Mouse (Mus musculus): ENCODE measurements around the gene Map7d1.

Map7d1 gene

DNA sequence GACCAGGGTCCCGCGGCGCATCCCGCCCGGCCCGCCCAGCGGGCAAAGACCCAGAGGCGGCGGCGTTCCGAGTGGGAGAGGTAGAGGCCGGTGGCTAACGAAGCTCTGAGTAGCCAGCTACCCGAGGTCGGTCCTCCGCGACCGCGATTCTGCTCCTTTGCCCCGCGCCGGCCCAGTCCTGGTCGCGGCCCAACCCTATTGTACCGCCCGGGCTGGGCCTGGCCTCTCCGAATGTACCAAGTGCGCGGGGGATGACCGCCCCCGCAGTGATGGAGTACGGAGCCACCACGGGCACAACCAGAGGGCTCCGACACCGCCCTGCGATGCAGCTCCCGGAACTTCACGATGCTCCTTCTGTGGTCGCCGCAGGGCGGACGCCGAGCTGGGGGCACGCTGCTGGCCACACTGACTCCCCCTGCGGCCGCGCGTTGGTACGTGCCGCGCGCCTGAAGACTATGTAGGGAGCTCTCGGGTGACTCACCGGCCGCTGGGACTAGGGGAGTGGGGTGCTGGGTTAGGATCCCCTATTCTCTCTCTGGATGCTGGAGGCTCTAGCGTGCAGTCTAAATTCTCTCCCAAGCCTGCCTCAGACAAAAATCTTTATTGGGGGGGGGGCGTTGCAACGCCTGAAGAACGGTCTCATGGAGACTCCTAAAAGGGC is at the start of gene Map7d1:
Map7d1 (minus strand) TSS at position 213 of the 661 bp plus-strand sequence.
- DNase-seq (ENCODE audit: low spot score in 2 of 2): peak; percentile 84 to 88

DNA sequence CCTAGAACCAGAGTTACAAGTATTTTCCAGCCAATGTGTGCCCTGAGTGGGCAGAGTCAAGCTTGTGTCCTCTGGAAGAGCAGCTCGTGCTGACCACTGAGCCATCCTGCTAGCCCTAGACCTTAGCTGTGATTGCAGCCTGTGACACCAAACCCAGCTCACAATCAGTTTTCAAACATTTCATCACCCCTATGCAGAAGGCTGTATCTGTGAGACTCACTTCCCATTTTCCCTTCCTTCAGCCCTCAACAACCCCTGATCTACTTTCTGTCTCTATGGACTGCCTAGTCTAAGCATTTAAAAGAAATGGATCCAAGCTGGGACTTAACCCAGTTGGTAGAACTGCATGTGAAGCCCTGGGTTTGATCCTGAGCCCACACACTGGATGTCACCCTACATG is 49.3 kb upstream of the Map7d1 start:
- DNase-seq (ENCODE audit: low spot score in 2 of 2): no peak

DNA sequence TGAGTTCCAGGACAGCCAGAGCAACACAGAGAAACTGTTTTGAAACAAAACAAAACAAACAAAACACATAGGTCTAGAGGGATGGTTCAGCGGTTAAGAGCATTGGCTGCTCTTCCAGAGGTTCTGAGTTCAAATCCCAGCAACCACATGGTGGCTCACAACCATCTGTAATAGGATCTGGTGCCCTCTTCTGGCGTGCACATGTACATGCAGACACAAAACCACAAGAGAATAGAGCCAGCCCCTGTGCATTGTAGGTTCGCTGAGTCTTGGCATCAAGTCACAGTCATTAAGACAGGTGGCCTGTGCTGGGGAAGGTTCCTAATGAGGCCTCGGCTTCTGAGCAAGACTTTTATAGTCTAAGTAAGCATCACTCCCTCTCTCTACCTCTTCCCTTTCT is 47.7 kb upstream of the Map7d1 start:
- DNase-seq (ENCODE audit: low spot score in 2 of 2): no peak

DNA sequence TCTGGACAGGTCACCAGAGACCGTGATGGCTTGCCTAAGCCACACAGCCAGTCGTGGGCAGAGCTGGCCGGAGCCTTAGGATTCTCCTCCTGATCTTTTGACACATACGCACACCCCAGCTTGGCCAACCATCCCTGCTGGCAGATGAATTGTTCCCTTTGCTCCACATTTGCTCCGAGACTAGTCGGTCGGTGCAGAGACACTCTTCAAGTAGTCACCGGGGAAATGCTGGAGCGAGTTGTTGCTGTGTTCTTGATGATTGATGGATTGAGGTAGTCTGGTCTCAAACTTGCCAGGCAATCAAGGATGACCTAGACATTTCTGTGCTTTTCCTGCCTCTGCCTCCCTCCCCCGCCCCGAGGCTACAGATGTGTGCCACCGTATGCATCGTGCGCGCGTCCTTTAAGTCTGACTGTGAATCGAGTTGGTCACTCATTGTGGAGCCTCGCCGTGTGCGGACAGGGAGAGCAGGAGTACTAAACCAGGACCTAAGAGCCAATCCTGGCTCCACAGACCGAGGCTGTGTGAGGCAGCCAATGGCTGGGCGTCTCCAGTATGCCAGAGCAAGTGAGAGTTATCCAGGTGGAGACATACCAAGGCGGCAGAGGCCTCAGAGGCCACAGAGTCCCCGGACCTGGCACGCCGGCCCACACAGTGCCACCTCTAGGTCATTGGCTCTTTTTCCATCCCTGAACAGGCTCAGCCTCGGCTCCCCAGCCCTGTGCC is 45.6 kb upstream of the Map7d1 start:
- no peak for DNase-seq (ENCODE audit: low spot score in 2 of 2)

DNA sequence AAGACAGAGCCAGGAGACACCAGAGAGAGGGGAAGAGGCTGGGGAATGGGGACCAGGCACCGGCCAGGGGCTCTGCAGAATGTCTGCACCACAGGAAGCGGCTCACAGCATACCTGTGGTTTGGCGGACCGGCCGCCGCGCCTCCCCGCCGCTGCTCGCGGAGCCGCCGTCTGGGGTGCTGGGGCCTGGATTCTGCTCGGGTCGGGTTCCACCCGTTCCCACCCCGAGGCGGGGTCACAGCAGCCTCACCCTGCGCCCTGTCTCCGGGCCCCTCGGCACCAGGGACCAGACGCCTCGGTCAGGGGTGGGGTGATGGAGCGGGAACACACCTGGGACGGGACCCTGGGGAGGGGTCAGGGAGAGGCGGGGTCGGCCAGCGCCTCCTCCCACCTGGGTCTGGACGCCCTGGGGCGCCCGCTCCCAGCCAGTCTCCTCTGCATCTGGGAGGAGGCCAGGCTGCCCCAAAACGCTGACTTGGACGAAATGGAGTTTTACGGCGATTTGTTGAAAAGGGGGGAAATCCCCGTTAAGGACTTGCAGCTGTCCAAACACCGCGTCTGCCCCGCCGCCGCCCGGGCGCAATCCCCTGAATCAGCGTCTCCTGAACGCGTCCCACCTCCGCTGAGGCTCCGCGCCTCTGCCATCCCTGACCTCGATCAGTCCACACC is 44.9 kb upstream of the Map7d1 start:
- DNase-seq (ENCODE audit: low spot score in 2 of 2): no peak

DNA sequence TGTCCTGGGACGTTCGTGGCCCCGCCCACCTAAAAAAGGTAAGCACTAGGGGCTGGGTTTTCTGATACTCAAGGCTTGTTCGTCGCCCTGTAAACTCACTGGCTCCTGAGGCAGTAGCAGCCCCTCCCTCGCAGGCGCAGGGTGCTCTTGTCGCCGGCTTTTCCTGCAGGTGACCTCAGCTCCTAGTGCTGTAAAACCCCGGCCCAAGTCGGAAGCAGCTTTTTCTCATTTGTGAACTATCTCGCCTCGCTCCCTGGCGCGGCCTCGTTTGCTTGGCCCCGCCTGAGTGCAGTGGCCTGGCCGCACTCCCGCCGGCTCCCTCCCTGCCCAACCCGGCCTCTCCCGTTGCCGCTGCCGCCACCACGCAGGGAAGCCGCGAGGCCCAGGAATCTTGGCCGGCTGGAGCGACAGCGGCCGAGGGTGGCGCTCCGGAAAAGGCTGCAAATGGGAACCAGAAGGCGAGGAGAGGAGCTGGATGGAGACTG is 40.5 kb upstream of the Map7d1 start:
- DNase-seq (ENCODE audit: low spot score in 2 of 2): peak; percentile 33 to 37

DNA sequence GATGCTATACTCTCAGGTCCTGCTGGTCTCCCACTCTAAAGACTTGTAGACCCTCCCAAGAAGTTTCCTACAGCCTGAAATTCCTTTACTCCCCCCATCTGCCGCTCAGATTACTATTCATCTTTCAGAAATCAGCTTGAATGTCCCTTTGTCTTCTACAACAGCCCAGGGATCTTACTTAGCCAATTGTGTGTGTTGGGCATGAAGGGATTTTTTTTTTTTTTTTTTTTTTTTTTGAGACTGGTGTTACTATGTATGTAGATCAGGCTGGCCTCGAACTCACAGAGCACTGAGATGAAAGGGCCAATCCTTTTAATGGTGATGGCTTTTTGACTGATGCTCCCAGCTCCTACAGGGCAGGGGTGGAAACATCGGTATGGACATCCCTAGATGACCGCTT is 39.8 kb upstream of the Map7d1 start:
- no peak for DNase-seq (ENCODE audit: low spot score in 2 of 2)

DNA sequence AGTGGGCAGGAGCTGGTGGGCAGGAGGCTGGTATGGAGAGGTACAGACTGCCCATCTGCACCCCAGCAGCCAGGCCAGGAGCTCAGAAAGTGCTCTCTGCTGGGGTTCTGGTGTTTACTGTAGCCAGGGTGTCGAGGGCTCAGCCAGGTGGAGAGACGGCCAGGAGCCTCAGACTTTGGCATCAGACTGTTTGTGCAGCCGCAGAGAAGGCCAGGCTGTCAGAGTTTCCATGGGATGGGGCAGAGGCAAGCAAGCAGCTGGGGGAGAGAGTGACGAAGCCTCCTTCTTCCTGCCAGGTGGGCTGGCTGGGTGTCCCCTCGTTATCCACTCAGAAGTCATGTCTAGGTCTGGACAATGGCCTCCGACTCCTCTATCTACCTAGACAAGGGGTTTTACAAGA is 39.0 kb upstream of the Map7d1 start:
- DNase-seq (ENCODE audit: low spot score in 2 of 2): no peak

DNA sequence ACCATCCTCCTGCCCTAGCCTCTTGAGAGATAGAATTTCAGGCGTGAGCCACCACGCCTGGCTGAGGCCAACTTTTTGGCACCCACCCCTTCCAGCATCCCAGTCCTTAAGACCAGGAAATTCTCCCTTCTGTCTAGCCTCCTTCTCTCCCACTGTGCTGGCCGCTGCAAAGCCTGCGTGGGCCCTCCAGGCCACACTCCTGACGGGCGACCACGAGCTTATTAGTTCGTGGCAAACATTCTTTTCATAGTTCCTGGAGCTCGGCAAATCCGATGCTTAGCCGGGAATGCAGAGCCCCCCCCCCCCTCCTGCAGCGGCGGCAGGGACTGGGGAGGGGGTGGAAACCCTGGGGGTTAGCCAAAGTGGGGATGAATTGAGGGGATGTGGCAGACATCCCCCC is 35.1 kb upstream of the Map7d1 start:
- no peak for DNase-seq (ENCODE audit: low spot score in 2 of 2)

DNA sequence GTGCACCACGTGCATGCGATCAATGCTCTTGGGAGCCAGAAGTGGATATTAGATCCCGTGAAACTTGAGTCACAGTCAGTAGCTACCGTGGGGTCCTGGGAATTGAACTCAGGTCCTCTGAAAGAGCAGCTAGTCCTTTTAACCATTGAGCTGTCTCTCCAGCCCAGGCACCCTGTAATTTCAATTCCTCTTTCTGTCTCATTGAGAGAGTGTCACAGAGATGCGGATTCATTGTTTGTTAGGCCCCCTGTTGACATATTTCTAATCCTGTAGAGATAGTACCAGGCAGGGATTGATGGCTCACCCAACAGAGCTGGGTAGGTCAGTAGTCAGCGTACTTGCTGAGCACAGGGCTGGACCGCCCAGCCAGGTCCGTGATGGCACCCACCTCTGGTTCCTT is 34.2 kb upstream of the Map7d1 start:
- DNase-seq (ENCODE audit: low spot score in 2 of 2): no peak

DNA sequence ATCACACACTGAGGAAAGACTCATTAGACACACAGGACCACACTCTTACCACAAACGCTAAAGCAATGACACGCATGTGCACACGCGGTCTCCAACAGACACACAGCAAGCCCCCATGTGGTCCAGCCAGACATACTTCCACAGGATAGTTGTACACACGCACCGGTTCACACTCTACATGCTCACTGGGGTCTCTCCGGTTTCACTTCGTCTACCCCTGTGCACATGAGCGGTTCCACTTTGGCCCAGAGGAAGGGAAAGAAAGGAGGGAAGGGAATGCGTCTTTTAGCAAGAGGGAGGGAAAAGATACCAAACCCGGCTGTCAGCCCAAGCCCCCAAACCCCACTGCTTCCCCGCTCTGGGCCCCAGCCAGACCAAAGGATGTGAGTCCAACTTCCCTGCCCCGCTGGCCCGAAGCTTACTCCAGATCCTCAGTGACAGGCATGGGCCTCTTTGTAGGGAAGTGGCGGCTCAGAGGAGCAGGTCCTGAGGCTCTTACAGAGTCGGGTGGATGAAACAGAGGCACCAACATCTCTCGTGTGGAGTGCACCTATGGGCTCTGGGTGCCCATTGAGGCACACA is 32.0 kb upstream of the Map7d1 start:
- DNase-seq (ENCODE audit: low spot score in 2 of 2): no peak

DNA sequence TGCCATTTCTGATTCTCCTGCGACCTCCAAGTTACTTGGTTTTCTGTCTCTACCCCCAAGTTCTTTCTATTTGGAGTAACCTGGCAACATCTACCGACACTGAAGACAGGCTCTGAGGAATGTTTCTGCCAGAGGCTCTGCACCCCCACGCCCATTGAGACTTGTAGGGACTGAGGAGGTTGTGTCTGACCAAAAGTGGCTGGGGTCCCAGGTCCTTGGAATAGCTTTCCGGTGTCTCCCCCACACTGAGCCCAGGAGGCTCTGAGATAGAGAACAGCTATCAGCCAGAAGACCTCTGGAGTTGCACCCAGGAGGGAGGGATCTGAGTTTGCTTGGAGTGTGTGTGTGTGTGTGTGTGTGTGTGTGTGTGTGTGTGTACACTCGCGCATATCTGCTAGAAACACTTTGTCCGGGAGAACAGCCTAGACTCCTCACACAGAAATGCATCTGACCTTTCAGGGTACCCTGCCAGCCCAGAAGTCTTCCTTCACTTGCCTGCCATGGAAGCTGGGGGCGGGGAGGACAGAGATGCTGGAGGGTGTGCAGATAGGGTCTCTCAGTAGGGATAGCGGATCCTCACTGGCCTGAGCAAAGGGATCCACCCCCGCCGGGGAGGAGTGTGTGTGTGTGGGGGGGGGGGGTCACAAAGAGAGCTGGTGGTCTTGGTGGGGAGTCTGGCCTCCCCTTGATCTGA is 31.3 kb upstream of the Map7d1 start:
- no peak for DNase-seq (ENCODE audit: low spot score in 2 of 2)

DNA sequence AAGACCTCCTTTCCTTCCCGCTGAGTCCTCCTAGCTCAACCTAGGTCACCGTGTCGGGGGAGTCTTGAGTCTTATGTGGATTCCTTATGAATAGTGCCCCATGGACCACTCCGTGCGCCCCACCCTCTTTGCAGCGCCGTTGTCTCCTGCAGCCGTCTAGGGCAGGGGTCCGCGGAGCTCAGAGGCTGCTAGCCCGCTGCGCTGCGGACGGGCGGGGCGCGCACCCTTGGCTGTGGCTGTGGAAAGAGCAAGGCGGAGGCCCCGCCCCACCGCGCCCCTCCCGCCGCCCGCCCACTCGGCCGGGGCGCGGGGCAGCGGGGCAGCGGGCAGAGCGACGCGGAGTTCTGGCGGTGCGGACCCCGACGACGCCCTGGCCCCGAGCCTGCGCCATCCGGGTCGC is 30.3 kb upstream of the Map7d1 start, which contains the start of gene Col8a2:
Col8a2 (plus strand) TSS at position 302 of the 400 bp plus-strand sequence.
- DNase-seq (ENCODE audit: low spot score in 2 of 2): no peak

DNA sequence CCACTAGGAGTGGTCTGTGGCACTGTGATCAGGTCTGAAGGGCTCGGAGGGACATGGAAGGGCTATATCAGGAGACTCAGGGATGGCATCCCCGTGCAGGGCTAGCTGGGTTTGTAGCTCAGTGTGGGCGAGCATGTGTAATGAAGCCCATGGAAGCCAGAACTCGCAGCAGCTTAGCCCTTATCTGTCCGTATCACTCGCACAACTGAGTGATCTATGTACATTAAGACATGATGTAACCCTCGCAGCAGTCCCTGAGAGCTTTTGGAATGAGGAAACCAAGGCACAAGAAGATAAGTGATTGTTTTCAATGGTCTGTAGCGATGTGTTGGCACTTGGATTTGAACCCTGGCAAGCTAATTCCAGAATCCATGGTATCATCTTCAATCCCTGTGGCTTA is 27.4 kb upstream of the Map7d1 start:
- no peak for DNase-seq (ENCODE audit: low spot score in 2 of 2)

DNA sequence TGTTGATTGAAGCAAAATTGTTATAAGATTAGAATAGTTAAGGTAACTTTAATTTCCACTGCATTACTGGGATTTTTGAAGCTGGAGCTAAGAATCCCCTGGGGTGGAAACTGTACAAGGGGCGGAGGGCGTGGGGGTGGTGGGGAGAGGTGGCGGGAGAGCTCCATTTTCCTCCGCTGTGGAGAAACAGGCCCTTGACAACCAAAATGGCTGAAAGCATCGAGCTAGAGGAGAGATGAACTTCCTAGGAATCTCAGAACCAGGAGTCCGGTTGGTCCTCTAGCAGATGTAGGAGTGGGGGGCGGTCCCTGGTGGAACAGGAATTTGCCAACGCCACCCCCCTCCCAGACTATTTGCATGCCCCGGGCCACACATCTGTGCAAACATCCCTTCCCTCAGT is 25.6 kb upstream of the Map7d1 start:
- DNase-seq (ENCODE audit: low spot score in 2 of 2): no peak

DNA sequence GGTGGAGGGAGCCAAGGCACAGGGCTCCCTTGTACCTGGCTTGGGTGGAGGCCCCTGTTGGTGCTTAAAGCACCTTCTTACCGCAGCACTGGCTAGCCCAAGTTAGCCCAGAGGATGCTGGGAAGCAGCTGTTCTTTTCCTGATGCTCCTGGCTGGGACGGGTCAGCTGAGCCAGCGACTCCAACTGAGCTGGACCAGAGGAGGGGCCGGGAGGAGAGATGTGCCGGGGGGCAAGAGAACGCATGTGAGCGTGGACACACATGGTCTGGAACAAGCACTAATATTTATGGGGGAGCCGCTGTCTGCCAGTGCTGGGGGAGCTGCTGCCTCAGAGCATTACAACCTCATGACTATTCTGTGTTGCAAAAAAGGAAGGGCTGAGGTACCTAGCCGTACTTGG is 22.8 kb upstream of the Map7d1 start:
- DNase-seq (ENCODE audit: low spot score in 2 of 2): no peak

DNA sequence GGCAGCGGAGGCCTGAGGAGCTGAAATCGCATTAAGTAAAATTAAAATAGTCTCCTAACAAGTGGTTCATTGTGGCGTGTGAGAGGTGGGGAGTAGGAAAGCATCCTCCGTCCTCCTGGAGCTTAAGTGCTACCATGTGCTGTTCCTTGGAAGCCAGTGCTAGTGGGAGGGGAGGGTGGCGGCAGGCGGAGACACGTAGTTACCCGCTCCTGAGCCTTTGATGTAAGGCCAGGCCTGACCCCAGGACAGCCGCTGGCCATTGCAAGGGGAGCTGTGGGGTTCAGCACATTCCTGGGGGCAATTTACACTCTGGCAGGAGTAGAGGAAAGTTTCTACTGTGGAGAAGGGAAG is 22.4 kb upstream of the Map7d1 start:
- no peak for DNase-seq (ENCODE audit: low spot score in 2 of 2)

DNA sequence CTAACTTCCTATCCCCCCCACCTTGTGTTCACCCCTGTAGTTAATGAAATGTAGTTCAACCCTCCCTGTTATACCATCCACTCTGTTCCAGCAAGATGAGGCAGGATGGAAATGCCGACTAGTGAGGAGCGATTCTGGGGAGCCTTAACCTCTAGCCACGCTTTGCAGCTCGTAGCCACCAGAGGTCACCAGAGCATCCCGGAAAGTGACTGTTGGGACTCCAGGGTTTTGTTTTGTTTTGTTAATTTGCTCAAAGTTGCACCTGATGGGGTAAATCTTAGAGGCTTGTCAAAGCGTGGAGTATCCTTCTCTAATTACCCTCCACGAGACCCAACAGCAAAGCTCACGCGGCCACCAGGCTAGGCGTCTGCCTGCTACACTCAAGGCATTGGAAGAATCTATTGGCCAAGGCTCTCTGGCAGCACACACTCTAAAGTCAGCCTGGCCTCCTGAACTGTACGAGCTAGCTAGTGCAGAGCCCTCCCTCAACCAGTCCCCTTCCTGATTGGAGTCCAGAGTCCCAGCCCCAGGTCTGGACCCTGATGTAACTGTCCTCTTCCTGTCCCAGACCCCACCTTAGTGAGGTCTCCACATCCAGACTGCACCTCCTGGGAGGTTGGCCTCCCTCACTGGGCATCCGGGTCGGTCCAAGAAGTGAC is 21.9 kb upstream of the Map7d1 start:
- no peak for DNase-seq (ENCODE audit: low spot score in 2 of 2)

DNA sequence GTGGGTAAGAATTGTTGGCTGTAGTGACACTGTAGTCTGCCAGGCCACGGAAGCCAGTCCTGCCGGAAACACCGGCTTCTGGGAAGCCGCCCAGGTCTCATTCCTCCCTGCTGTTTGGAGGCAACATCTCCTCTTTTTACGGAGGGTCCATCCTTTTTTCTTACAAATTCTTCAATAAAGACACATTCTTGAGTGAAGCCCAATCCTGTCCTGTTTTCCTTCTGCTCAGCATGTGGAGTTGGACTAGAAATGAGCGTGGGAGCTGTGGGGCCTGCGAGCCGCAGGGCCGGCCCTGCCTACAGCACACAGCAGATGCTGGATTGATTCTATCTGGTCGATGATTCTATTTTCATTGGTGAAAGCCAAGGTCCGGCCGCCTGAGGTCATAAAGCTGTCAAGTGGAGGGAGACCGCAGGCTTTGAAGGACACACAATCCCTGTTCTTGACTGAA is 19.6 kb upstream of the Map7d1 start:
- DNase-seq (ENCODE audit: low spot score in 2 of 2): no peak

DNA sequence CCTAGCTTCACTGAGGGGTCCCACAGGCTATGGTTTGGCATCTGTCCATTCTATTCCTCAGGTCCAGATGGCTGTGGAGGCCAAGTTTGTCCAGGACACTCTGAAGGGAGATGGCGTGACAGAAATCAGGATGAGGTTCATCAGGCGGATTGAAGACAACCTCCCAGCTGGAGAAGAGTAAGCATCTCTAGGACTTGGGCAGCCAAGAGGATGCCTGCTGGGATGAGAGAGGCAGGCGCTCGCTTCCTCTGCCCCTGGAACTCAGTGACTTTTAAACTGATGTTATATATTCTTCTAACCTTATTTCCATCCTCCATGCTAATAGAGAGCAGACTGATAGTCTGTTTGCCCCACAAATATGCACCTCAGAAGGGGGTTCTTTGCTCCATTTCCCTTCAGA is 18.9 kb upstream of the Map7d1 start:
- no peak for DNase-seq (ENCODE audit: low spot score in 2 of 2)

DNA sequence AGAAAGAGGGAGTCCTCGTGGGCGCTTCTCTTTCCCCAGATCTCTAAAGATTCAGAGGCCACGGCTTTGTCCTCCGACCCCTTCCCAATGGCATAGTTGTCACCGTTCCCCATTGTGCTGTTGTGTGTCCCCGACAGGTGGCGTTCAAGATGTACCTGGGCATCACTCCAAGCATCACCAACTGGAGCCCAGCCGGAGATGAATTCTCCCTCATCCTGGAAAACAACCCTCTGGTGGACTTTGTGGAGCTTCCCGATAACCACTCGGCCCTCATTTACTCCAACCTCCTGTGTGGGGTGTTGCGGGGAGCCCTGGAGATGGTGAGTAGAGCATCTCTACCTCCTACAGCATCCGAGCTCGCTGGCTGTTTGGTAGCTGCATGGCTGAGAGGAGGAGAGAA is 17.6 kb upstream of the Map7d1 start:
- no peak for DNase-seq (ENCODE audit: low spot score in 2 of 2)
